Mouse (Mus musculus): ENCODE results near the gene Plin5. TPM values are rescaled to one million over a fixed set of nuclear protein-coding genes. Genes with fewer than 3 reads are reported as not detected.

Gene Plin5
- total and polyA plus RNA-seq, 3 experiments = not detected

GRCm38 (mm10) chr17:56102158-56102557, 15.2 kb downstream of the Plin5 start:
- H3K9me3 ChIP-seq (replicated peaks; ENCODE audit: low read length) = no peaks in the 10 kb centered on the region
- no peaks in the 10 kb centered on the region for H3K27me3 ChIP-seq (replicated peaks)
- no peak overlapping the region for H3K4me2 ChIP-seq (ENCODE audit: insufficient read depth, low read depth, poor library complexity, severe bottlenecking)
- H3K4me1 ChIP-seq (ENCODE audit: control insufficient read depth in 1 of 2, insufficient read depth in 2 of 2) = no peaks in the 10 kb centered on the region
- no peak overlapping the region for H3K27ac ChIP-seq (ENCODE audit: insufficient read depth, low read depth)
- TF ChIP-seq RAD21 (IDR thresholded peaks at IDR 0.05; ENCODE audit: low read depth, low read length) = no peak
- TF ChIP-seq TBP (conservative IDR thresholded peaks at IDR 0.05; ENCODE audit: low read depth, low read length) = no peak
- TF ChIP-seq POLR2AphosphoS2 (IDR thresholded peaks at IDR 0.05; ENCODE audit: low read depth, low read length) = no peak
- no peak for TF ChIP-seq MXI1 (IDR thresholded peaks at IDR 0.05; ENCODE audit: low read depth, low read length)
- no peak for TF ChIP-seq RCOR1 (conservative IDR thresholded peaks at IDR 0.05; ENCODE audit: low read depth, low read length)
- no peak for TF ChIP-seq MAFK (IDR thresholded peaks at IDR 0.05; ENCODE audit: insufficient replicate concordance, low read length)
- TF ChIP-seq SMC3 (IDR thresholded peaks at IDR 0.05; ENCODE audit: low read depth, low read length) = no peak
- no peak for TF ChIP-seq CHD2 (IDR thresholded peaks at IDR 0.05; ENCODE audit: low read length)
- TF ChIP-seq KAT2A (IDR thresholded peaks at IDR 0.05; ENCODE audit: insufficient replicate concordance, low read length) = no peak
- no peak for TF ChIP-seq NRF1 (IDR thresholded peaks at IDR 0.05; ENCODE audit: low read depth, low read length)
- TF ChIP-seq ZKSCAN1 (IDR thresholded peaks at IDR 0.05; ENCODE audit: borderline replicate concordance, low read depth, low read length) = no peak
- no peak for TF ChIP-seq CHD1 (IDR thresholded peaks at IDR 0.05; ENCODE audit: low read depth, low read length)
- TF ChIP-seq E2F4 (IDR thresholded peaks at IDR 0.05; ENCODE audit: insufficient replicate concordance, low read depth, low read length) = no peak
- in situ Hi-C loops (cut with MboI; ENCODE audit: low pct_ligation_motif_present, low pct_unique_long_range_greater_than_20kb, low sequenced_read_pairs) = no loop called here
- no peak overlapping the region for H3K9ac ChIP-seq (ENCODE audit: insufficient read depth, low read depth)
- dilution Hi-C loops (cut with MboI; ENCODE audit: extremely low pct_ligation_motif_present, extremely low pct_unique_long_range_greater_than_20kb, low sequenced_read_pairs) = no loop called here
- H3K36me3 ChIP-seq (replicated peaks in 1 of 2; ENCODE audit: control insufficient read depth in 1 of 2, insufficient read depth in 1 of 2, low read length in 1 of 2) = peaks cover 66 to 72% of the 10 kb centered on the region in 2 experiments
- no peak overlapping the region for H3K4me3 ChIP-seq (replicated peaks in 1 of 3; ENCODE audit: low read depth in 2 of 3, low read length in 2 of 3, poor library complexity in 1 of 3)
- no peak for DNase-seq (ENCODE audit: extremely low read depth)
- H3K79me2 ChIP-seq (replicated peaks; ENCODE audit: control insufficient read depth, extremely low read depth, insufficient read depth, poor library complexity, severe bottlenecking) = no peaks in the 10 kb centered on the region

GRCm38 (mm10) chr17:56100811-56101210, 16.6 kb downstream of the Plin5 start:
- in situ Hi-C loops (cut with MboI; ENCODE audit: low pct_ligation_motif_present, low pct_unique_long_range_greater_than_20kb, low sequenced_read_pairs) = no loop called here

More at GRCm38 (mm10) chr17:56100811-56101210, 16.6 kb downstream of the Plin5 start:
- Histone ChIP-seq H3K4me2 (ENCODE audit: insufficient read depth, low read depth, poor library complexity, severe bottlenecking) (no peak overlapping the region), H3K9ac (ENCODE audit: insufficient read depth, low read depth) (no peak overlapping the region), H3K9me3 (replicated peaks; ENCODE audit: low read length) (no peaks in the 10 kb centered on the region), H3K36me3 (replicated peaks in 1 of 2; ENCODE audit: control insufficient read depth in 1 of 2, insufficient read depth in 1 of 2, low read length in 1 of 2) (peaks cover 79 to 82% of the 10 kb centered on the region in 2 experiments), H3K27me3 (replicated peaks) (no peaks in the 10 kb centered on the region), H3K79me2 (replicated peaks; ENCODE audit: control insufficient read depth, extremely low read depth, insufficient read depth, poor library complexity, severe bottlenecking) (no peaks in the 10 kb centered on the region), H3K27ac (ENCODE audit: insufficient read depth, low read depth) (no peak overlapping the region), H3K4me1 (ENCODE audit: control insufficient read depth in 1 of 2, insufficient read depth in 2 of 2) (no peaks in the 10 kb centered on the region), H3K4me3 (replicated peaks in 1 of 3; ENCODE audit: low read depth in 2 of 3, low read length in 2 of 3, poor library complexity in 1 of 3) (no peak overlapping the region)
- DNase-seq (ENCODE audit: extremely low read depth) = no peak
- TF ChIP-seq UBTF (IDR thresholded peaks at IDR 0.05; ENCODE audit: low read depth, low read length) = no peak
- no peak for TF ChIP-seq USF2 (conservative IDR thresholded peaks at IDR 0.05; ENCODE audit: low read depth, low read length)
- no peak for TF ChIP-seq HCFC1 (IDR thresholded peaks at IDR 0.05; ENCODE audit: low read depth, low read length)
- dilution Hi-C loops (cut with MboI; ENCODE audit: extremely low pct_ligation_motif_present, extremely low pct_unique_long_range_greater_than_20kb, low sequenced_read_pairs) = no loop called here

Data from CH12.LX (cell line).